Mouse (Mus musculus) bone marrow, adult 2 months (tissue): ENCODE data around the gene Tbcd.

Source experiments
- CTCF ChIP-seq: fragments of 200-500 bp; IDR thresholded peaks from 2 replicates; pipeline ENCODE4 v1.5.1; 2011; ENCODE audit warnings: low read length, control low read depth; ENCODE audit not compliant: control insufficient read depth, insufficient read depth
- POLR2A ChIP-seq: fragments of 200-500 bp; IDR thresholded peaks from 2 replicates; pipeline ENCODE4 v1.6.1; 2011; ENCODE audit warnings: low read depth, mild to moderate bottlenecking, control low read depth, low read length, borderline replicate concordance; ENCODE audit not compliant: control insufficient read depth

DNA sequence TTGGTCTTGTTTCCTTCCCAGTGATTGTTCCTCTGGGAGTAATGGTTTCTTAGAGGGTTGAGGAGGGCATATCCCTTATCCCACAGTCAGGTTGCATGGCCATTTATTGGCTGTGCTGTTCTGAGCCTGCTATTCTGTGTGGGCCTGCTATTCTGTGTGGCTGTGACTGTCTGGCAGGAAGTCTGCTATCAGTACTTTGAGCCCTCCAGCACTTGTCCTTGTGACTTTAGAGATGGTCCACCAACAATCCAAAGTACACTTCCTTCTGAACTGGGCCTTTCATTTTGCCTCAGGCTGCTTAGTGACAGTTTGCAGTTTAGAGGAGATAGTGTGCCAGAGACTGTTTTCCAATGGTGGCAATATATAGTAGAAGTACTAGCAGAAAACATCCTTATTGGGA lies 48.8 kb downstream of the Tbcd start:
- no peak for TF ChIP-seq POLR2A
- TF ChIP-seq CTCF, result no peak
